Comparison of ENCODE assay signal across 19 mouse cellular contexts in the genomic region with DNA sequence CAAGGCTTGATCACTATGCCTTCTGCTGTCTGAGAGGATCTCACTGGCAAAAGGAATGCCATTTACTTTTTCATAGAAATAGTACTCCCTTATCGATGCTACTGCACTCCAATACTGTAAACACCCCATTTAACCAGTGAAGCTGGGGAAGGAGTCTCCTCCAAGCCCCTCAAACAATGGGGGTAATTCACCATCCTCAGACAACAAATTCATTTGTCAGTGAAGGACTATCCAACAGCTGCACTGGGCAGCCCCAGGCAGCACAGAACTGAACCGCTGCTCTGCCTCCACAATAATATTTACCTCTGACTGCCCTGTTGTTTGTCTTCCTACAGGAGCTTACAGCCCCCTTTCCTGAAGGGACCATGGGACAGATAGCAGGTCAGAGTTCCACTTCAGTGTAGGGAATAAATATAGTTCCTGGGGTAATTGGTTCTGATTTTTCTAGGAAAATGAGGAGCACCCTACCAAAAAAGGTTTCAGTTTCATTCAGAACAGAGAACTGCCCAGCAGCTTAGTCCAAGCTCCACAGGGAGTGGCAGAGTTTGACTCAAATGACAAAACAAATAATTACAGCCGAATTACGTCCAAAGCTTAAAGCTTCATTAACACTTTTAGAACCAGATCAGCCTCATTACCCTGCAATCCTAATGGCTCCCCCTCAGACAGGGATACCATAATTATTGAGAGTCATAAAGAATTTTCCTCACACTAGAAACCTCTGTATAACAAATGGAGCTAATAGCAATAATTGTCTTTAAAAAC. TPM values are rescaled to one million over a fixed set of nuclear protein-coding genes. Genes with fewer than 3 reads are reported as not detected.
DNase-seq lines count a peak whose midpoint lies in the region; ATAC-seq and TF ChIP-seq lines count a peak whose summit lies in the region.
"Had no signal": no experiment of that assay in that cellular context is flagged by ENCODE, and none has a peak within 500 bp of the region (broad histone marks: within the 10 kb centered on the region; RNA-seq: fewer than 3 reads in every experiment).

No protein-coding gene starts in this region.

- no peak for DNase-seq in lung, embryonic 14.5 days
- DNase-seq in lung, postnatal 4 days: no peak
- DNase-seq in lung, postnatal 14 days: no peak
- DNase-seq: adrenal gland, postnatal 25 days; cerebellum, postnatal 10 days; kidney, postnatal 10 days; lung, postnatal 10 days; thymus, postnatal 14 days had no signal

- H3K4me1 ChIP-seq in intestine, postnatal 0 days (replicated peaks; ENCODE audit: control insufficient read depth, insufficient read depth, low read length): no peaks in the 10 kb centered on the region; the same call in 1 of the 2 replicates
- no peaks in the 10 kb centered on the region for H3K4me1 ChIP-seq in intestine, embryonic 15.5 days (replicated peaks)
- no peaks in the 10 kb centered on the region for H3K4me1 ChIP-seq in lung, embryonic 14.5 days (ENCODE audit: insufficient read depth)
- no peaks in the 10 kb centered on the region; the same call in 1 of the 2 replicates for H3K4me1 ChIP-seq in cortical plate, adult 2 months (ENCODE audit: control insufficient read depth, insufficient read depth, low read length)
- peaks cover 5% of the 10 kb centered on the region for H3K4me1 ChIP-seq in hindbrain, embryonic 13.5 days (replicated peaks)
- H3K4me1 ChIP-seq: heart, embryonic 13.5 days; midbrain, embryonic 13.5 days had no signal

- H3K27ac ChIP-seq in intestine, postnatal 0 days (ENCODE audit: low read depth, low read length): no peak overlapping the region
- H3K27ac ChIP-seq in intestine, embryonic 15.5 days: no peak overlapping the region
- H3K27ac ChIP-seq in lung, embryonic 14.5 days (ENCODE audit: low read depth): no peak overlapping the region
- peak overlapping the region; percentile 65 for H3K27ac ChIP-seq in cortical plate, adult 2 months (ENCODE audit: insufficient read depth, low read length)
- no peak overlapping the region for H3K27ac ChIP-seq in hindbrain, embryonic 13.5 days
- H3K27ac ChIP-seq: heart, embryonic 13.5 days; hindbrain, embryonic 10.5 days; midbrain, embryonic 13.5 days had no signal

- no peak for TF ChIP-seq CTCF in intestine, postnatal 0 days (IDR thresholded peaks at IDR 0.05; ENCODE audit: low read depth)
- TF ChIP-seq CTCF in lung, embryonic 14.5 days (IDR thresholded peaks at IDR 0.05; ENCODE audit: low read depth): no peak
- TF ChIP-seq CTCF in cortical plate, adult 2 months (IDR thresholded peaks at IDR 0.05; ENCODE audit: extremely low read depth, insufficient read depth, low read length): no peak

- WGBS in intestine, postnatal 0 days: 8% methylated on average over 4 of the region's 4 CpGs
- 8% methylated on average over 4 of the region's 4 CpGs for WGBS in intestine, embryonic 15.5 days
- WGBS in lung, embryonic 14.5 days: 17% methylated on average over 4 of the region's 4 CpGs
- 27% methylated on average over 4 of the region's 4 CpGs for WGBS in hindbrain, embryonic 13.5 days

- no peak overlapping the region; the same call in 1 of the 2 replicates for H3K9ac ChIP-seq in intestine, postnatal 0 days (ENCODE audit: low read depth, low read length)
- no peak overlapping the region for H3K9ac ChIP-seq in intestine, embryonic 15.5 days
- H3K9ac ChIP-seq in lung, embryonic 14.5 days: no peak overlapping the region
- H3K9ac ChIP-seq in hindbrain, embryonic 13.5 days: no peak overlapping the region
- H3K9ac ChIP-seq: heart, embryonic 13.5 days; midbrain, embryonic 13.5 days had no signal

- no peak; the same call in 1 of the 2 replicates for ATAC-seq in intestine, postnatal 0 days
- ATAC-seq in intestine, embryonic 15.5 days: no peak
- ATAC-seq in lung, embryonic 14.5 days (ENCODE audit: insufficient read depth): no peak
- ATAC-seq in hindbrain, embryonic 13.5 days (ENCODE audit: low FRiP score): no peak
- ATAC-seq: inflammation-experienced regulatory T-cells, adult 6 months; midbrain, embryonic 13.5 days had no signal

- no peak overlapping the region for H3ac ChIP-seq in myocyte (ENCODE audit: control insufficient read depth, insufficient read length)

- H3K9me3 ChIP-seq in intestine, postnatal 0 days (ENCODE audit: control insufficient read depth): no peaks in the 10 kb centered on the region
- no peaks in the 10 kb centered on the region for H3K9me3 ChIP-seq in intestine, embryonic 15.5 days
- H3K9me3 ChIP-seq in lung, embryonic 14.5 days (ENCODE audit: low read depth, low read length): no peaks in the 10 kb centered on the region
- H3K9me3 ChIP-seq in hindbrain, embryonic 13.5 days: no peaks in the 10 kb centered on the region
- H3K9me3 ChIP-seq: heart, embryonic 13.5 days; hindbrain, embryonic 10.5 days; midbrain, embryonic 13.5 days had no signal

- no peak for TF ChIP-seq POLR2A in cortical plate, adult 2 months (IDR thresholded peaks at IDR 0.05; ENCODE audit: extremely low read depth, insufficient read depth, low read length)
- TF ChIP-seq POLR2A in myocyte (IDR thresholded peaks at IDR 0.05; ENCODE audit: insufficient read length, low read depth): no peak

- H3K4me3 ChIP-seq in intestine, postnatal 0 days (ENCODE audit: low read depth, low read length): no peak overlapping the region
- no peak overlapping the region for H3K4me3 ChIP-seq in intestine, embryonic 15.5 days (replicated peaks)
- no peak overlapping the region for H3K4me3 ChIP-seq in lung, embryonic 14.5 days (ENCODE audit: low read depth, low read length)
- no peak overlapping the region for H3K4me3 ChIP-seq in cortical plate, adult 2 months (ENCODE audit: insufficient read depth, low read length)
- no peak overlapping the region for H3K4me3 ChIP-seq in myocyte
- H3K4me3 ChIP-seq in hindbrain, embryonic 13.5 days: no peak overlapping the region
- H3K4me3 ChIP-seq: heart, embryonic 13.5 days; hindbrain, embryonic 10.5 days; midbrain, embryonic 13.5 days had no signal

- H3K36me3 ChIP-seq in intestine, postnatal 0 days (ENCODE audit: control insufficient read depth, insufficient read depth): no peaks in the 10 kb centered on the region
- no peaks in the 10 kb centered on the region for H3K36me3 ChIP-seq in intestine, embryonic 15.5 days
- no peaks in the 10 kb centered on the region for H3K36me3 ChIP-seq in lung, embryonic 14.5 days (ENCODE audit: insufficient read depth)
- no peaks in the 10 kb centered on the region for H3K36me3 ChIP-seq in myocyte (ENCODE audit: control insufficient read depth, insufficient read depth)
- no peaks in the 10 kb centered on the region for H3K36me3 ChIP-seq in hindbrain, embryonic 13.5 days
- H3K36me3 ChIP-seq: heart, embryonic 13.5 days; hindbrain, embryonic 10.5 days; midbrain, embryonic 13.5 days had no signal

- H3K79me2 ChIP-seq in myocyte (ENCODE audit: control insufficient read depth, insufficient read depth): no peaks in the 10 kb centered on the region

- peak overlapping the region; percentile 46 for H3K4me2 ChIP-seq in intestine, postnatal 0 days (replicated peaks; ENCODE audit: low read depth)
- H3K4me2 ChIP-seq in intestine, embryonic 15.5 days (replicated peaks): no peak overlapping the region
- 0 out of 2 replicates have a peak overlapping the region, but pooled peaks have one; percentile 10 for H3K4me2 ChIP-seq in lung, embryonic 14.5 days
- H3K4me2 ChIP-seq in myocyte (ENCODE audit: low read depth): peak overlapping the region; percentile 69
- H3K4me2 ChIP-seq in hindbrain, embryonic 13.5 days: no peak overlapping the region
- H3K4me2 ChIP-seq: heart, embryonic 13.5 days; midbrain, embryonic 13.5 days had no signal

- no peaks in the 10 kb centered on the region for H3K27me3 ChIP-seq in intestine, postnatal 0 days (replicated peaks; ENCODE audit: control insufficient read depth, insufficient read depth, low read length)
- H3K27me3 ChIP-seq in intestine, embryonic 15.5 days (replicated peaks): no peaks in the 10 kb centered on the region
- no peaks in the 10 kb centered on the region for H3K27me3 ChIP-seq in lung, embryonic 14.5 days (ENCODE audit: insufficient read depth, low read length)
- H3K27me3 ChIP-seq in myocyte (ENCODE audit: control insufficient read depth, insufficient read depth, insufficient read length): peaks cover 4% of the 10 kb centered on the region
- H3K27me3 ChIP-seq in hindbrain, embryonic 13.5 days: no peaks in the 10 kb centered on the region
- H3K27me3 ChIP-seq: midbrain, embryonic 13.5 days had no signal

RNA-seq across cellular contexts. Expression of gene Fam71e2, which starts 6.0 kb away (rescaled TPM):
- not detected in 2 replicates for polyA plus RNA-seq in intestine, postnatal 0 days (2015; fragmentation: Nextera tagmentation; extraction: Ambion mirVana)
- not detected in 2 replicates for polyA plus RNA-seq in intestine, embryonic 15.5 days (2015; fragmentation: Nextera tagmentation; extraction: Ambion mirVana)
- polyA plus RNA-seq in lung, embryonic 14.5 days (2014; fragmentation: Nextera tagmentation; extraction: Ambion mirVana): not detected in 2 replicates
- not detected in 2 replicates for polyA plus RNA-seq in cortical plate, adult 2 months (2012; rRNA removed)
- not detected for polyA plus RNA-seq in myocyte (2012; fragmentation: generic; extraction: Trizol)
- not detected in 2 replicates for polyA plus RNA-seq in hindbrain, embryonic 13.5 days (2015; fragmentation: Nextera tagmentation; extraction: Ambion mirVana)
- polyA plus RNA-seq: heart, embryonic 13.5 days; hindbrain, embryonic 10.5 days; inflammation-experienced regulatory T-cells, adult 6 months; limb, embryonic 11.5 days; midbrain, embryonic 13.5 days; neural tube, embryonic 11.5 days had no signal

RNA-seq across cellular contexts. Expression of gene Cox6b2, which starts 12.2 kb away (rescaled TPM):
- 48.5 and 48.8 TPM in 2 replicates for polyA plus RNA-seq in intestine, postnatal 0 days (2015; fragmentation: Nextera tagmentation; extraction: Ambion mirVana)
- polyA plus RNA-seq in intestine, embryonic 15.5 days (2015; fragmentation: Nextera tagmentation; extraction: Ambion mirVana): 45.5 and 53.0 TPM in 2 replicates
- 37.3 and 40.1 TPM in 2 replicates for polyA plus RNA-seq in lung, embryonic 14.5 days (2014; fragmentation: Nextera tagmentation; extraction: Ambion mirVana)
- polyA plus RNA-seq in cortical plate, adult 2 months (2012; rRNA removed): 15.1 and 20.3 TPM in 2 replicates
- 0.19 TPM for polyA plus RNA-seq in myocyte (2012; fragmentation: generic; extraction: Trizol)
- 16.4 and 21.1 TPM in 2 replicates for polyA plus RNA-seq in hindbrain, embryonic 13.5 days (2015; fragmentation: Nextera tagmentation; extraction: Ambion mirVana)

RNA-seq across cellular contexts. Expression of gene Il11, which starts 17.5 kb away (rescaled TPM):
- polyA plus RNA-seq in intestine, postnatal 0 days (2015; fragmentation: Nextera tagmentation; extraction: Ambion mirVana): 0.12 and 0.30 TPM in 2 replicates
- 0.14 and 0.24 TPM in 2 replicates for polyA plus RNA-seq in intestine, embryonic 15.5 days (2015; fragmentation: Nextera tagmentation; extraction: Ambion mirVana)
- polyA plus RNA-seq in lung, embryonic 14.5 days (2014; fragmentation: Nextera tagmentation; extraction: Ambion mirVana): not detected in 2 replicates
- polyA plus RNA-seq in cortical plate, adult 2 months (2012; rRNA removed): 0.35 and 0.36 TPM in 2 replicates
- polyA plus RNA-seq in myocyte (2012; fragmentation: generic; extraction: Trizol): 0.56 TPM
- 0.38 and 0.56 TPM in 2 replicates for polyA plus RNA-seq in hindbrain, embryonic 13.5 days (2015; fragmentation: Nextera tagmentation; extraction: Ambion mirVana)
- polyA plus RNA-seq: heart, embryonic 13.5 days; inflammation-experienced regulatory T-cells, adult 6 months; limb, embryonic 11.5 days had no signal

RNA-seq across cellular contexts. Expression of gene Tmem190, which starts 17.6 kb away (rescaled TPM):
- 0.59 TPM in 1 of 2 replicates, not detected in the other for polyA plus RNA-seq in intestine, postnatal 0 days (2015; fragmentation: Nextera tagmentation; extraction: Ambion mirVana)
- 1.1 and 1.8 TPM in 2 replicates for polyA plus RNA-seq in intestine, embryonic 15.5 days (2015; fragmentation: Nextera tagmentation; extraction: Ambion mirVana)
- polyA plus RNA-seq in lung, embryonic 14.5 days (2014; fragmentation: Nextera tagmentation; extraction: Ambion mirVana): not detected in 2 replicates
- not detected in 2 replicates for polyA plus RNA-seq in cortical plate, adult 2 months (2012; rRNA removed)
- polyA plus RNA-seq in myocyte (2012; fragmentation: generic; extraction: Trizol): not detected
- polyA plus RNA-seq in hindbrain, embryonic 13.5 days (2015; fragmentation: Nextera tagmentation; extraction: Ambion mirVana): not detected in 2 replicates
- polyA plus RNA-seq: heart, embryonic 13.5 days; hindbrain, embryonic 10.5 days; inflammation-experienced regulatory T-cells, adult 6 months; midbrain, embryonic 13.5 days; neural tube, embryonic 11.5 days had no signal

RNA-seq across cellular contexts. Expression of gene Tmem238, which starts 24.3 kb away (rescaled TPM):
- polyA plus RNA-seq in intestine, postnatal 0 days (2015; fragmentation: Nextera tagmentation; extraction: Ambion mirVana): 74.3 and 75.5 TPM in 2 replicates
- polyA plus RNA-seq in intestine, embryonic 15.5 days (2015; fragmentation: Nextera tagmentation; extraction: Ambion mirVana): 40.4 and 40.6 TPM in 2 replicates
- polyA plus RNA-seq in lung, embryonic 14.5 days (2014; fragmentation: Nextera tagmentation; extraction: Ambion mirVana): 11.6 and 11.7 TPM in 2 replicates
- 4.6 and 4.9 TPM in 2 replicates for polyA plus RNA-seq in cortical plate, adult 2 months (2012; rRNA removed)
- polyA plus RNA-seq in myocyte (2012; fragmentation: generic; extraction: Trizol): 7.1 TPM
- 2.5 and 3.5 TPM in 2 replicates for polyA plus RNA-seq in hindbrain, embryonic 13.5 days (2015; fragmentation: Nextera tagmentation; extraction: Ambion mirVana)

Comparison
In these comparisons a context has a peak if more than half of its experiments do, and no peak if none do; other contexts are left out.
1. H3K4me2 ChIP-seq: peak in intestine, postnatal 0 days (single experiment), lung, embryonic 14.5 days (single experiment) and myocyte (single experiment); none in intestine, embryonic 15.5 days (single experiment) and hindbrain, embryonic 13.5 days (single experiment).
2. RNA of gene Cox6b2, which starts 12.2 kb away (polyA plus RNA-seq): 45.5 to 53.0 TPM in intestine, embryonic 15.5 days, 48.5 to 48.8 TPM in intestine, postnatal 0 days, 37.3 to 40.1 TPM in lung, embryonic 14.5 days, 16.4 to 21.1 TPM in hindbrain, embryonic 13.5 days and 15.1 to 20.3 TPM in cortical plate, adult 2 months; 0.19 TPM in myocyte (single experiment); every median in the first group is over 10 times any median in the second.